Mouse (Mus musculus) forebrain, postnatal 0 days (tissue): ENCODE data around the gene Map3k20. TPM values are rescaled to one million over a fixed set of nuclear protein-coding genes. Genes with fewer than 3 reads are reported as not detected.

ENCODE experiments used
- ATAC-seq: fragments of 200-750 bp; cut with Nextera tagmentation; 2 replicates; pipeline ENCODE4 v1.8.0; 2017; ENCODE audit warnings: mild to moderate bottlenecking, moderate library complexity
- DNase-seq: peaks from one replicate; pipeline ENCODE4 v3.0.0-alpha.2; 2015
- H3K27ac ChIP-seq: fragments of 300-500 bp; sonication (generic); 2 replicates; pipeline ENCODE4 v1.5.1; 2014; ENCODE audit warnings: low read depth, mild to moderate bottlenecking, antibody characterized with exemption, low read length, moderate library complexity, mixed read lengths
- H3K27me3 ChIP-seq: fragments of 300-500 bp; sonication (generic); 2 replicates; pipeline ENCODE4 v1.6.1; 2014; ENCODE audit warnings: mild to moderate bottlenecking, low read length, mixed read lengths; ENCODE audit not compliant: insufficient read depth
- H3K36me3 ChIP-seq: fragments of 300-500 bp; sonication (generic); 2 replicates; pipeline ENCODE4 v1.6.1; 2014; ENCODE audit warnings: mild to moderate bottlenecking, moderate library complexity; ENCODE audit not compliant: insufficient read depth
- H3K4me1 ChIP-seq: fragments of 300-500 bp; sonication (generic); 2 replicates; pipeline ENCODE4 v1.6.1; 2014; ENCODE audit warnings: antibody characterized with exemption; ENCODE audit not compliant: insufficient read depth
- H3K4me2 ChIP-seq: fragments of 300-500 bp; sonication (generic); 2 replicates; pipeline ENCODE4 v1.6.1; 2014; ENCODE audit warnings: low read depth, mild to moderate bottlenecking, moderate library complexity
- H3K4me3 ChIP-seq: fragments of 300-500 bp; sonication (generic); 2 replicates; pipeline ENCODE4 v1.5.1; 2014; ENCODE audit warnings: low read depth, low read length, mixed read lengths
- H3K9ac ChIP-seq: fragments of 300-500 bp; sonication (generic); 2 replicates; pipeline ENCODE4 v1.6.1; 2014; ENCODE audit warnings: mild to moderate bottlenecking
- H3K9me3 ChIP-seq: fragments of 300-500 bp; sonication (generic); 2 replicates; pipeline ENCODE4 v1.6.1; 2016; ENCODE audit warnings: low read length
- CTCF ChIP-seq: sonication (generic); IDR thresholded peaks from 2 replicates; pipeline ENCODE4 v1.5.1; 2016; ENCODE audit warnings: antibody characterized with exemption, control low read depth, low read depth
- WGBS: fragments of 180-500 bp; shearing (Covaris S2); extraction: QIAGEN DNeasy Blood & Tissue Kit; methylation state at CpG from one replicate; pipeline ENCODE4 v1.1.7; 2014; 5-methylcytosine and 5-hydroxymethylcytosine counted together
- polyA plus RNA-seq: library from polyadenylated mRNA; unstranded; fragments of >200 nt; fragmentation: Nextera tagmentation; extraction: Ambion mirVana; gene quantifications from 2 replicates; pipeline ENCODE4 v1.2.1, GENCODE M21; 2015
- total RNA-seq: library from RNA; depleted of rRNA; stranded (reverse); fragments of >200 nt; gene quantifications from 2 replicates; pipeline ENCODE4 v1.2.3, GENCODE M21; 2014

The Map3k20 gene
- total and polyA plus RNA-seq, 2 experiments from 2014 or later, result 3.6 to 8.9 TPM

GRCm38 (mm10) chr2:72242910-72243675 is 42.3 kb upstream of the Map3k20 start:
- H3K9me3 ChIP-seq, result no peaks in the 10 kb centered on the region
- H3K9ac ChIP-seq, result no peak overlapping the region
- no peaks in the 10 kb centered on the region for H3K36me3 ChIP-seq
- no peaks in the 10 kb centered on the region; the same call in 1 of the 2 replicates for H3K4me1 ChIP-seq
- DNase-seq (no peak), ATAC-seq (no peak)
- no peak for TF ChIP-seq CTCF
- H3K27me3 ChIP-seq, result no peaks in the 10 kb centered on the region
- no peak overlapping the region for H3K4me3 ChIP-seq
- H3K4me2 ChIP-seq, result no peak overlapping the region
- 31% methylated on average over 12 of the region's 12 CpGs for WGBS
- 0 out of 2 replicates have a peak overlapping the region, but pooled peaks have one; percentile 21 for H3K27ac ChIP-seq

- no peaks in the 10 kb centered on the region for H3K9me3 ChIP-seq
- no peak overlapping the region for H3K4me3 ChIP-seq
- no peak for DNase-seq
- H3K27ac ChIP-seq, result no peak overlapping the region
- H3K4me2 ChIP-seq, result no peak overlapping the region
- no peaks in the 10 kb centered on the region for H3K36me3 ChIP-seq
- H3K9ac ChIP-seq, result no peak overlapping the region
- H3K4me1 ChIP-seq, result no peaks in the 10 kb centered on the region; the same call in 1 of the 2 replicates
- ATAC-seq, result no peak
- no peak for TF ChIP-seq CTCF
- H3K27me3 ChIP-seq, result no peaks in the 10 kb centered on the region
- 75% methylated on average over 4 of the region's 4 CpGs for WGBS
Measured at GRCm38 (mm10) chr2:72245631-72246030, 39.8 kb upstream of the Map3k20 start.

- Histone ChIP-seq H3K9ac (no peak overlapping the region), H3K27me3 (no peaks in the 10 kb centered on the region), H3K27ac (no peak overlapping the region), H3K4me3 (no peak overlapping the region), H3K9me3 (no peaks in the 10 kb centered on the region), H3K4me1 (no peaks in the 10 kb centered on the region; the same call in 1 of the 2 replicates), H3K4me2 (no peak overlapping the region), H3K36me3 (no peaks in the 10 kb centered on the region)
- 85% methylated on average over 11 of the region's 11 CpGs for WGBS
- ATAC-seq, result no peak
- no peak for DNase-seq
- no peak for TF ChIP-seq CTCF
Measured at GRCm38 (mm10) chr2:72246376-72246775, 39.1 kb upstream of the Map3k20 start.

- Histone ChIP-seq H3K9ac (no peak overlapping the region), H3K9me3 (no peaks in the 10 kb centered on the region), H3K36me3 (no peaks in the 10 kb centered on the region), H3K27ac (no peak overlapping the region), H3K4me3 (no peak overlapping the region), H3K4me2 (no peak overlapping the region), H3K27me3 (no peaks in the 10 kb centered on the region), H3K4me1 (no peaks in the 10 kb centered on the region)
- ATAC-seq (no peak), DNase-seq (no peak)
- TF ChIP-seq CTCF, result no peak
- 96% methylated on average over 6 of the region's 6 CpGs for whole genome bisulfite sequencing
Measured at GRCm38 (mm10) chr2:72247819-72248218, 37.6 kb upstream of the Map3k20 start.

GRCm38 (mm10) chr2:72252510-72253505 is 32.6 kb upstream of the Map3k20 start:
- DNase-seq (no peak), ATAC-seq (no peak)
- H3K36me3 ChIP-seq, result no peaks in the 10 kb centered on the region
- no peaks in the 10 kb centered on the region for H3K27me3 ChIP-seq
- no peak overlapping the region for H3K4me3 ChIP-seq
- no peaks in the 10 kb centered on the region for H3K9me3 ChIP-seq
- H3K4me2 ChIP-seq, result no peak overlapping the region
- no peak overlapping the region for H3K9ac ChIP-seq
- 44% methylated on average over 18 of the region's 18 CpGs for WGBS
- no peak for TF ChIP-seq CTCF
- peaks cover 7% of the 10 kb centered on the region; the same call in 1 of the 2 replicates for H3K4me1 ChIP-seq
- H3K27ac ChIP-seq, result no peak overlapping the region

- Histone ChIP-seq H3K4me3 (no peak overlapping the region), H3K27ac (no peak overlapping the region), H3K36me3 (no peaks in the 10 kb centered on the region), H3K4me1 (peaks cover 7% of the 10 kb centered on the region; the same call in 1 of the 2 replicates), H3K9ac (no peak overlapping the region), H3K4me2 (no peak overlapping the region), H3K27me3 (no peaks in the 10 kb centered on the region), H3K9me3 (no peaks in the 10 kb centered on the region)
- peak; percentile 29; the same call in 1 of the 2 replicates for ATAC-seq
- WGBS, result 35% methylated on average over 4 of the region's 4 CpGs
- TF ChIP-seq CTCF, result no peak
- DNase-seq, result no peak
Measured at GRCm38 (mm10) chr2:72253882-72254281, 31.6 kb upstream of the Map3k20 start.
